Mouse (Mus musculus): ENCODE data around the gene Dnajc4. TPM values are rescaled to one million over a fixed set of nuclear protein-coding genes. Genes with fewer than 3 reads are reported as not detected.

The Dnajc4 gene
- polyA plus RNA-seq, 2 experiments from 2014 or later: 44.8 to 46.0 TPM

DNA sequence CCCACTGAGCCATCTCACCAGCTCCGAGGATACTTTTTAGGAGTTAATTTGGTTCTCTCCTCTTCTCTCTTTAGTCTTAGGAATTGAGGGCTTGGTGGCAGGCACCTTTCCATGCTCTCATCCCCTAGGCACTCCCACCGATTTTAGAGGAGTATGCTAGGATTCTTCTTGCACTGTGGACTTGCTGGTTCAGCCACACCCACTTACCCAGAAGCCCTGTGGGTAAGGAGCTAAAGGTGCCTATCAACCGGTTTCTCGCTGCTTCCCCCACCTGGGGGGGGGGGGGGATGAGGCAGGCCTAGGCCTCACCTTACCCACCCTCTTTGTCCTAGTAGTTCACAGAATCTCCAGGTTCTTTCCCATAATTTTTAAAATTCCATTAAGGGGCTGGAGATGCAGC, 44.6 kb downstream of the Dnajc4 start:
- ATAC-seq: no peak

- no peak for ATAC-seq
These were observed 48.7 kb downstream of the Dnajc4 start for GRCm38 (mm10) chr19:6943709-6944108.

- no peak for ATAC-seq
These were observed 49.6 kb downstream of the Dnajc4 start for GRCm38 (mm10) chr19:6942764-6943163.

DNA sequence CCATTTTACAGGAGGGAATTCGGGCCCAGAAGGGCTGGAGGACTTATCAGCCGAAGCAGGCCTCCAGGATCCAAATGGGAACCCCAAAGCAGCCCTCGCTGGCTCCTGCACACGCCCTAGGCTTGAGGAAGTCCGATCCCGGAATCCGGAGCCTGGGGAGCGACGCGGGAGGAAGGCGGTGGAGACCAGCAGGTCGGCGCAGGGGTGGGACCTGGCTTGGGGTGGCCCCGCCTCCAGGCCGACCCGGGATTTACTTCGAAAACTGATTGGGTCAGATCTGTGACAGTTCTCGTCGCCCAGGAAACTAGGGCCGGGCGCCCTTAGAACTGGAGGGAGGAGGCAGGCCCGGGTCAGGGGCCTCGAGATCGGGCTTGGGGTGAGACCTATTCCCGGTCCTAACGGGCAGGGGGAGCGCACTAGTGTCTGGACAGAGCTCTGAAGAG, 50.1 kb downstream of the Dnajc4 start, which contains the start of gene Gpr137:
Gpr137 (minus strand) TSS at position 232 of the 443 bp plus-strand sequence.
- ATAC-seq: peak; percentile 76

- peak; percentile 65 for ATAC-seq
These were observed 50.8 kb downstream of the Dnajc4 start, which contains the start of gene Bad for GRCm38 (mm10) chr19:6941372-6942248. Gene Bad (plus strand): TSS chr19:6941861.

DNA sequence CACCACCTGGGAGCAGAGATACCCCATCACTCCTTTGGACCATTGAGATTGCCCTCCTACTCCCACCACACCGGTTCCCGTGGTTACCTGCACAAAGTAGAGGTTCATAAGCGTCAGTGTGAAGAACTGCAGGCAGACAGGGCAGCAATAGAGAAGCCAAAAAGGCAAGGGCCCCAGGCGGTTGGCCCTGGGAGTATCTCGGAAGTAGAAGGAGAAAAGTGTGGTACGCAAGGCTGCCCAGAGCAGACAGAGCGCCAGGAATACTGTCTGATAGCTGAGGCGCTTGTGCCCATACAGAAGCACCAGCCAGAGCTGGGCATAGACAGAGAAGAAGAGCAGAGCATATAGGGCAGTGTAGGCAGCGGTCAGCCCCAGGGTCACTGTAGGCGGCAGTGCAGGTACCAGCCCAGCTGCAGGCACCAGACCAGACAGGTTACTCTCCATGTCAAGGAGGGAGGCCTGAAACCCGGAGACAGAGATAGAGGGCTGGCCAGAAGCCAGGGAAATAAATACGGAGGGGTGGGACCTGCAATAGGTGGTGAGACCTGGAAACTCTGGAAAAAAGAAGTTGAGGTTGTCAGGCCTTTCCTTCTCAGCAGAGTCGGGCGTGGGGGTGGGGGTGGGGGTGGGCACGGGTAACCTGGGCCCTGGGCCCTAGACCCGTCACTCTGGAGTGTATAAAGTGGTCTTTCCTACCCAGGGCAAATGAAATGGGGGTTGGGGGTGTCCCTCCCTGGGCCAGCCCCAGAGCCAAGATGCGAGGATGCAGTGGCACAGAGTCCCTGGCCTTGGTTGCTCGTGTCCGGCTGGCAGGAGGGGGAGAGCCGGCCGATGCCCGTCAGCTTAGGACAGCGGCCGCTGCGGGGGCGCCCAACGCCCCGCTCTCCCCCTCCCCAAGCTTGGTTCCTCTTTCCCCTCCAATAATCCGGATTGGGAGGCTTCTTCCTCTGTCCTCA, 51.7 kb downstream of the Dnajc4 start:
- ATAC-seq: no peak

DNA sequence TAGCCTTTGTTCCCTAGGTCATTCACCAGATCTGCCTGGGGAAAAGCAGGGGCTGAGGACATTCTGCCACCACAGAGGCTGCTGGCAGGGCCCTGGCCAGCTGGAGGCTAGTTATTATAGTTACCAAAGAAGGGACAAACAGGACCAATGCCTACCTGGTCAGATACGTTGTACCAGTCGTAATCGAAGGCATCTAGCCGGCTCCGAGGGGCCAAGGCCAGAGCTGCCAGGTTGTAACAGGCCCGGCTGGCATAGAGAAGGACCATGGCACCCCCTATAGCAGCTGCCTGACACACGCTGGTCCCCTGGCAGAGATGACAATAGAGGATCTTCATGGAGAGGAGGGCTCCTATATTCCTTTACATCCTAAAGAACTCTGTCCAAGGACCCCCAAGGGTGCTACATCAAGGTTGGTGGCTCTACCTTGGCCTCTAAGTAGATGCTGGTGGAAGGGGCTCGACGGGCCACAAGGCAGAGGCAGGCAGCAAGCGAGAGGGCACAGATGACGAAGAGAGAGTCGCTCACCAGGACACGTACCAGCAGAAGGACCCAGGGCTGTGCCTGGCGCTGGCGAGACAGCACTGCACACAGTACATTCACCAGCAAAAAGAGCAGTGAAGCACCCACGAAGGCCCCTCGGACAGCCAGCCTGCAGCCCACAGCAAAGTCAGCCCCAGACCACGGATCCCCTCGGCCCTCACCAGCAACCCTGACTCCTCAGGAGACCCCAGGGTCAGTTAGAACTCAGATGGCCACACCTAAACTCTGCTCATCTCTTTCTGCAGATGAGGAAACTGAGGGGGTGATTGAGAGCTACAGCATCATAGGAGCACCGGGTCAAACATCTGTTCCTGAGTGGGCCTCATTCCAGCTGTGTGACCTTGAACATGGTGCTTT, 53.0 kb downstream of the Dnajc4 start:
- ATAC-seq: no peak

Other genes starting within 250 kb of the Dnajc4 start
- 1 to 10 TPM; 6.2 to 9.2 TPM for gene Rps6ka4, start 151.9 kb downstream of the Dnajc4 start, polyA plus RNA-seq (2017; shearing (Covaris generic))
- gene Ccdc88b, start 134.4 kb downstream of the Dnajc4 start, polyA plus RNA-seq (2017; shearing (Covaris generic)): 1 to 10 TPM; 3.8 to 6.5 TPM
- gene Trmt112, start 82.9 kb downstream of the Dnajc4 start, polyA plus RNA-seq (2017; shearing (Covaris generic)): 100 to 1,000 TPM; 183 to 217 TPM
- gene Prdx5, start 82.5 kb downstream of the Dnajc4 start, polyA plus RNA-seq (2017; shearing (Covaris generic)): 100 to 1,000 TPM; 244 to 253 TPM
- gene Esrra, start 70.8 kb downstream of the Dnajc4 start, polyA plus RNA-seq (2017; shearing (Covaris generic)): 1 to 10 TPM; 3.1 to 3.8 TPM
- gene Catsperz, start 67.2 kb downstream of the Dnajc4 start, polyA plus RNA-seq (2017; shearing (Covaris generic)): not detected
- not detected for gene Kcnk4, start 58.1 kb downstream of the Dnajc4 start, polyA plus RNA-seq (2017; shearing (Covaris generic))
- gene Bad, start 50.7 kb downstream of the Dnajc4 start, polyA plus RNA-seq (2017; shearing (Covaris generic)): 10 to 100 TPM; 42.6 to 60.5 TPM
- gene Gpr137, start 50.1 kb downstream of the Dnajc4 start, polyA plus RNA-seq (2017; shearing (Covaris generic)): 10 to 100 TPM in 1 of 2 experiments, 1 to 10 TPM in 1; 9.8 to 11.5 TPM
- gene Ppp1r14b, start 17.6 kb downstream of the Dnajc4 start, polyA plus RNA-seq (2017; shearing (Covaris generic)): 10 to 100 TPM; 14.2 to 26.1 TPM
- gene Plcb3, start 16.1 kb downstream of the Dnajc4 start, polyA plus RNA-seq (2017; shearing (Covaris generic)): 1 to 10 TPM; 3.2 to 5.1 TPM
- 10 to 100 TPM; 54.3 to 76.4 TPM for gene Fkbp2, start 12.1 kb downstream of the Dnajc4 start, polyA plus RNA-seq (2017; shearing (Covaris generic))
- gene Vegfb, start 4.9 kb downstream of the Dnajc4 start, polyA plus RNA-seq (2017; shearing (Covaris generic)): 1 to 10 TPM; 2.5 to 2.6 TPM
- gene Nudt22, start 3.5 kb upstream of the Dnajc4 start, polyA plus RNA-seq (2017; shearing (Covaris generic)): 10 to 100 TPM; 29.8 to 33.4 TPM
- 1 to 10 TPM; 4.5 to 7.3 TPM for gene Trpt1, start 3.6 kb upstream of the Dnajc4 start, polyA plus RNA-seq (2017; shearing (Covaris generic))
- gene Fermt3, start 26.9 kb upstream of the Dnajc4 start, polyA plus RNA-seq (2017; shearing (Covaris generic)): 100 to 1,000 TPM; 208 to 288 TPM
- gene Stip1, start 47.4 kb upstream of the Dnajc4 start, polyA plus RNA-seq (2017; shearing (Covaris generic)): 100 to 1,000 TPM; 105 to 165 TPM
- gene Macrod1, start 64.2 kb upstream of the Dnajc4 start, polyA plus RNA-seq (2017; shearing (Covaris generic)): 1 to 10 TPM in 1 of 2 experiments, under 1 TPM in 1; 0.82 to 2.6 TPM
- not detected for gene Flrt1, start 113.2 kb upstream of the Dnajc4 start, polyA plus RNA-seq (2017; shearing (Covaris generic))
- 100 to 1,000 TPM; 157 to 170 TPM for gene Otub1, start 213.7 kb upstream of the Dnajc4 start, polyA plus RNA-seq (2017; shearing (Covaris generic))
- 100 to 1,000 TPM; 387 to 411 TPM for gene Cox8a, start 225.0 kb upstream of the Dnajc4 start, polyA plus RNA-seq (2017; shearing (Covaris generic))
- 10 to 100 TPM; 28.0 to 29.3 TPM for gene Naa40, start 248.6 kb upstream of the Dnajc4 start, polyA plus RNA-seq (2017; shearing (Covaris generic))